Mouse (Mus musculus): Measurements from ENCODE around the gene Mtrex.

Mtrex gene

DNA sequence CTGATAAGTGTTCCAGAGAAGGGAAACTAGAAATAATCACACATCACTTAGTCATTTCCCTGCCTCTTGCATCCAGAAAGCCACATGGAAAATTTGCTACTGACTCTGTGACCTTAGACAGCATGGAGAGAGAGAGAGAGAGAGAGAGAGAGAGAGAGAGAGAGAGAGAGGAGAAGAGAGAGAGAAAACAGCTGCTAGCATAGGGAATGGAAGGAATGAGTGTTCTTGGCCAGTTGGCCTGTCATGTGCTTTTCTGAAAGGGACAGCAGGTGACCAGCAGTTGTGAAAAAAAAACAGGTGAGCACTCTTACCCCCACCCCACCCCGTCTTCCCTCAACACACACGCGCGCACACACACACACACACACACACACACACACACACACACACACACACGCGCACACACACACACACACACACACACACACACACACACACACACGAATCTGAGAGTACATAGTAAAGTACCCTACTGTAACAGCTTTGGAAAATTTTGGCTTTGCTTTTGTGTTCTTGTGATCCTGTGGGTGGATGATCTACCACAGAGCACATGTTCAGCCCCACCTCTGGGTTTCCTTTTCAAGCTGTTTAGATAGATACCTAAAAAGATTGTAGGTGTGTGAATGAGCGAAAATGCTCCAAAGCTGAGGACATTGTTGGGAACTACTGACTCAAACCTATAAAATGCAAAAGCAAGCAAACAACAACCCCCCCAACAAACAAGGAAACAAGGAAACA is 103.1 kb downstream of the Mtrex start:
- no peak for DNase-seq

DNA sequence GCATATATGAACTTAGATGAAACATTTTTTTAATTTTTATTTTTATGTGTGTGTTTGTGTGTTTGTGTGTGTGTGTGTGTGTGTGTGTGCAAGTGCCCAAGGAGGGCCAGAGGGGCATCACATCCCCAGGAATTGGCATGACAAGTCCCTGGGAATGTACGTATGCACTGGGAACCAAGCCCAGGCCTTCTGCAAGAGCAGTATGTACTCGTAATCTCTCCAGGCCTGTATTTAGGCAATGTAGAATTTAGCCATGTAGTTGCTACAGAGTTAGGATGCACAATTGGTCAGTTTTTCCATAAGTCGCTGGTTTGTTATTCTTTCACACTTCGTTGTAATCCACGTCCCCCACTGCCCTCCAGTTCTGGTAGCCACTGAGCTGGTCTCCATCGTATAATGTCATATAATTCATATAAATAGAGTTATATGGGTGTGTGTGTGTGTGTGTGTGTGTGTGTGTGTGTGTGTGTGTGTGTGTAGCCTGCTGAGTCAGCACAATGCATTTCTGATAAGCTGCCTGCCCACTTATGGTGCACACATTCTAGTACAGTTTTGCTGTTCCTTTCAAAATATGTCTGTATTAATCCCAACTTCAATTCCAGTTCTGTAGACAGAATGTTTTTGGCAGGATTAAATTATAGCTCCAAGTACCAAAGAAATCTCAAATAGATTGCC is 103.8 kb downstream of the Mtrex start:
- DNase-seq: no peak

DNA sequence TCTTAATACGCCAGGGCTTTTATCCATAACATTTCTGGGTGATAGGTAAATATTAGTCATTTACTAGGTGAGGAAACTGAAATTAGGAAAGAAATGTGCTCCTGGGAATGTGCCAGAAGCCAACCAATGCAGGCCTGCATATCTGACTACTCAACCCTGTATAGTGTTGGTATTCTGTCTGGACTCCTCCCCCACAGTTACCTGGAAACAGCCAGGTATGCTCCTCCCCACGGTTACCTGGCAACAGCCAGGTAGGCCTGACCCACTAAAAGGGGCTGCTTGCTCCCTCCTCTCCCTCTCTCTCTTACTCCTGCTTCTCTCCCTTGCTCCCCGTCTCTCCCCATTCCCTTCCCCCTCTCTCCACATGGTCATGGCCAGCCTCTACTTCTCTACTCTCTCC is 104.8 kb downstream of the Mtrex start:
- DNase-seq: no peak

DNA sequence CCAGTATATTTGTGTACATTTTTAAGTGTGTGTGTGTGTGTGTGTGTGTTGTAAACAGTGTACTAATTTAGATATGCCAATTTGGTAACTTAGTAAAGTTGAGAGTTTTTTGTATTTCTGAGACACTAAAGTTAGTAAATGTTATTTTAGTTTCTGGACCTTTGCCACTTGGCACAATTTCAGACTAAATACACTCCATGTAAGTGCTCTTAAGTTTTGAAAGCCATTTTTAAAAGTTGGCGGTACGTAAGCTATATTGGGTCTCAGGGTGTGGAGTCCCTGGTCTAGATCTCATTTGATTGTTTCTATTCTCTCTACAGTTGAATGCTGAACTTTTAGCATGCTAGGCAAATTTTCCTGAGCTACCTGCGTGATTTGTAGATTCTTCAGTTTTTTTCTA is 109.1 kb downstream of the Mtrex start:
- no peak for DNase-seq
